Mouse (Mus musculus) embryonic facial prominence, embryonic 12.5 days (tissue): ENCODE data around the gene Nedd8. TPM values are rescaled to one million over a fixed set of nuclear protein-coding genes. Genes with fewer than 3 reads are reported as not detected.

ENCODE experiments used
- ATAC-seq: fragments of 200-750 bp; cut with Nextera tagmentation; 2 replicates; pipeline ENCODE4 v1.8.0; 2017; ENCODE audit not compliant: insufficient number of reproducible peaks, insufficient read depth, low FRiP score, low TSS enrichment
- H3K27ac ChIP-seq: fragments of 300-500 bp; sonication (generic); 2 replicates; pipeline ENCODE4 v1.5.1; 2016; ENCODE audit warnings: mild to moderate bottlenecking
- H3K27me3 ChIP-seq: fragments of 300-500 bp; sonication (generic); 2 replicates; pipeline ENCODE4 v1.6.1; 2016; ENCODE audit warnings: mild to moderate bottlenecking, moderate library complexity
- H3K36me3 ChIP-seq: fragments of 300-500 bp; sonication (generic); 2 replicates; pipeline ENCODE4 v1.6.1; 2016; ENCODE audit warnings: mild to moderate bottlenecking
- H3K4me1 ChIP-seq: fragments of 300-500 bp; sonication (generic); 2 replicates; pipeline ENCODE4 v1.6.1; 2016
- H3K4me2 ChIP-seq: fragments of 300-500 bp; sonication (generic); replicated peaks from 2 replicates; pipeline ENCODE4 v1.6.1; 2016; ENCODE audit warnings: mild to moderate bottlenecking, moderate library complexity
- H3K4me3 ChIP-seq: fragments of 300-500 bp; sonication (generic); 2 replicates; pipeline ENCODE4 v1.5.1; 2016; ENCODE audit warnings: mild to moderate bottlenecking
- H3K9ac ChIP-seq: fragments of 300-500 bp; sonication (generic); 2 replicates; pipeline ENCODE4 v1.6.1; 2016; ENCODE audit warnings: mild to moderate bottlenecking, moderate library complexity
- H3K9me3 ChIP-seq: fragments of 300-500 bp; sonication (generic); 2 replicates; pipeline ENCODE4 v1.6.1; 2016; ENCODE audit warnings: mild to moderate bottlenecking, moderate library complexity
- whole genome bisulfite sequencing: fragments of 180-500 bp; shearing (Covaris S2); methylation state at CpG from one replicate; pipeline ENCODE4 v1.1.7; 2016; 5-methylcytosine and 5-hydroxymethylcytosine counted together
- polyA plus RNA-seq: library from polyadenylated mRNA; unstranded; fragments of >200 nt; fragmentation: Nextera tagmentation; extraction: Ambion mirVana; gene quantifications from 2 replicates; pipeline ENCODE4 v1.2.1, GENCODE M21; 2016

Gene Nedd8
- polyA plus RNA-seq, 1 experiment from 2014 or later, result 585 TPM

DNA sequence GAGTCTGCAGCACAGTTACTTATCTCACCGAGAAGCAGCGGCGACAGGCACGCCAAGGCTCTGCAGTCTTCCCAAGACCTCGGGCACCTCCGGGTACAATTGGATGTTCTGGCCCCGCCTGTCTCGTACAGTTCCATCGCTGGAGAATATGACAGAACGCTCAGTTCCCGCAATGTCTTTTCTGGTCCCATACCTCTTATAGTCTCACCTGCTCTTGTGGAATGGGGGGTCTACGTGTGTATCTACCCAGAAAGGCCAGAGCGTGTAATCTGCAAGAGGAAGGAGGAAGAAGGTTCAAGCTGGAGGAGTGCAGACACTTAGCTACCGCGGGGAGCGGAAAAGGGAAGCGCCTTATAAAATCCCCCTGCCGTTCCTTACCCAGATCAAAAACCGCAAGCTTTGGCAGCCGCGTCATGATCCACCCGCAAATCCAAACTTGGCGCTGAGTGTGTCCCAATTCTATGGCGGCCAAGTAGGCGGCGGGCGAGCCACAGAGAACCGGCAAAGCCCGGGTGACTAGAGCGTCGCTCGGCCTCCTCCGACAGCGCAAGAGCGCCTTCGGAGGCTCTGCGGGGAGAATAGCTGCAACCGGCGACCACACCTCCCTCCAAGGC lies 11.9 kb downstream of the Nedd8 start, which contains the start of gene Mdp1:
Gene Mdp1, minus strand, starts transcription at position 549 of the 614 bp plus-strand sequence.
- H3K4me3 ChIP-seq, result peak within 1 kb of the TSS; percentile 62
- peak; percentile 83 for ATAC-seq
- peak within 1 kb of the TSS; percentile 83 for H3K27ac ChIP-seq
- peaks cover 32% of the 10 kb centered on the region for H3K36me3 ChIP-seq
- peaks cover 5% of the 10 kb centered on the region; the same call in 1 of the 2 replicates for H3K4me1 ChIP-seq
- WGBS, result under 1% methylated on average over 39 of the region's 39 CpGs
- H3K4me2 ChIP-seq, result peak within 1 kb of the TSS; percentile 51
- H3K27me3 ChIP-seq, result no peaks in the 10 kb centered on the region
- H3K9ac ChIP-seq, result peak within 1 kb of the TSS; percentile 71
- H3K9me3 ChIP-seq, result no peaks in the 10 kb centered on the region

DNA sequence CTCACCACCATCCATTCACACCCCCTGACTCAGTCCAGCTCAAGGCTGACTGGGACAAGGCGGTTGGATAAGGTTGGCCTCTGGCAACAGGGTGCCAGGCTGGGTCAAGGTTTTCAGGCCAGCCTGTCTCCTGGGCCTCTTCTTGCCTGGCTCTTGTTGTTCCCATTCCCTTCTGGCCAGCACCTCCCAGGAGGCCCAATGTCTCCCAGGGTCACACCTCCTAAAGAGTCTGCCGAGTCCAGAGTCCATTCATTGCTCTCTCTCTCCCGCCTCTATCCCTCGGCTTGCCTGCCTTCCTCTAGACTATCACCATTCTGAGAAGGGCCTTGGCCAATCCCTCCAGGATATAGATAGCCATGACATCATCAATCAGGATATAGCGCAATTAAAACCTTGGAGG lies 13.9 kb downstream of the Nedd8 start:
- Histone ChIP-seq H3K36me3 (peaks cover 21% of the 10 kb centered on the region), H3K27ac (no peak overlapping the region), H3K9ac (no peak overlapping the region), H3K4me2 (no peak overlapping the region), H3K9me3 (no peaks in the 10 kb centered on the region), H3K4me1 (peaks cover 5% of the 10 kb centered on the region; the same call in 1 of the 2 replicates), H3K27me3 (no peaks in the 10 kb centered on the region), H3K4me3 (no peak overlapping the region)
- no peak for ATAC-seq
- WGBS, result 93% methylated on average over 5 of the region's 5 CpGs

DNA sequence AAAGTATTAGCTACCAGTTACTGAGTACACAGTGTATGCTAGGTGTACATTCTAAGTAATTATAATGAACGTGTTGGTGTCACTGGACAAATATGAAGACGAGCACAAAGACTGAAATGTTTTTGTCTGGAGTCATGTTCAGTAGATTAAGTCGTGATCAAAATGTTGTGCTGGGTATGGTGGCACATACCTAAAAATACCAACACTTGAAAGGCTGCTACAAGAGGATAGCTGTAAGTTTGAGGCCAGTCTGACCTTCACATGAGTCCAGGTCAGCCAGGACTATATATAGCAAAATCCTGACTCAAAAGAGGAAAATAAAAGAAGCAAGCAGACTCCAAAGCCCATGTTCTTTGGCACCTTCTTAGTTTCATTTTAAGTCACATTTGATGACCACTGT lies 15.0 kb downstream of the Nedd8 start:
- Histone ChIP-seq H3K27me3 (no peaks in the 10 kb centered on the region), H3K4me3 (no peak overlapping the region), H3K9ac (no peak overlapping the region), H3K36me3 (peaks cover 16% of the 10 kb centered on the region), H3K9me3 (no peaks in the 10 kb centered on the region), H3K4me1 (peaks cover 5% of the 10 kb centered on the region; the same call in 1 of the 2 replicates), H3K27ac (no peak overlapping the region), H3K4me2 (no peak overlapping the region)
- no peak for ATAC-seq
- 86% methylated on average over 3 of the region's 3 CpGs for WGBS

- H3K4me1 ChIP-seq, result no peaks in the 10 kb centered on the region
- no peak overlapping the region for H3K27ac ChIP-seq
- H3K4me2 ChIP-seq, result no peak overlapping the region
- no peak for ATAC-seq
- no peak overlapping the region for H3K9ac ChIP-seq
- H3K4me3 ChIP-seq, result no peak overlapping the region
- H3K9me3 ChIP-seq, result no peaks in the 10 kb centered on the region
- H3K27me3 ChIP-seq, result no peaks in the 10 kb centered on the region
- H3K36me3 ChIP-seq, result peaks cover 6% of the 10 kb centered on the region; the same call in 1 of the 2 replicates
- 83% methylated on average over 7 of the region's 7 CpGs for WGBS
These were observed 20.4 kb downstream of the Nedd8 start for GRCm38 (mm10) chr14:55651528-55651927.

DNA sequence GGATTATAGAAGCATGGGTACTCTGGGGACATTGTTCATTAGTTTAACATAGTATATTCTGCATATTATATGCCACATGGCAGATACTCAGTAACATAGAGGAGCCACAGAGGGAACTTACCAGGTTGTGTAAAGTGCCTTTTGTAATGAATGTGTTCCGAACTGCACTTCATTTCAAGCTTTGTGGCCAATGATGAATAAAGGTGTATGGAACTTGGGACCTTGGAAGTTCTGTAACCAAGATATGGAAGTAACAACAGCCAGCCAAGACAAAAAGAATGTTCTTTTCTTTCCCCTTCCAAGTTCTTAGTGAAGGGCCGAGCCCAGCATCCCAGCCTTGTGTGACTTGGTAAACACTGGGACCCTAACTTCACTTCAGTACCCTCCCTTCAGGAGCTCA lies 22.0 kb downstream of the Nedd8 start, which contains the start of gene Tssk4:
Gene Tssk4, plus strand, starts transcription at position 301 of the 400 bp plus-strand sequence.
- Histone ChIP-seq H3K27me3 (no peaks in the 10 kb centered on the region), H3K9ac (no peak within 1 kb of the TSS), H3K4me2 (no peak within 1 kb of the TSS), H3K9me3 (no peaks in the 10 kb centered on the region), H3K27ac (no peak within 1 kb of the TSS), H3K4me1 (peaks cover 3% of the 10 kb centered on the region), H3K4me3 (no peak within 1 kb of the TSS), H3K36me3 (peaks cover 11% of the 10 kb centered on the region; the same call in 1 of the 2 replicates)
- ATAC-seq, result no peak
- 93% methylated on average over 2 of the region's 2 CpGs for WGBS

- peak overlapping the region; percentile 26 for H3K27ac ChIP-seq
- H3K4me2 ChIP-seq, result peak overlapping the region; percentile 92
- peaks cover 19% of the 10 kb centered on the region for H3K4me1 ChIP-seq
- peak overlapping the region; percentile 96 for H3K9ac ChIP-seq
- H3K4me3 ChIP-seq, result peak overlapping the region; percentile 95
- no peaks in the 10 kb centered on the region for H3K9me3 ChIP-seq
- no peaks in the 10 kb centered on the region for H3K27me3 ChIP-seq
- no peak for ATAC-seq
- H3K36me3 ChIP-seq, result peaks cover 33% of the 10 kb centered on the region
- WGBS, result 20% methylated on average over 17 of the region's 17 CpGs
These were observed 27.5 kb downstream of the Nedd8 start for GRCm38 (mm10) chr14:55644261-55644888.

DNA sequence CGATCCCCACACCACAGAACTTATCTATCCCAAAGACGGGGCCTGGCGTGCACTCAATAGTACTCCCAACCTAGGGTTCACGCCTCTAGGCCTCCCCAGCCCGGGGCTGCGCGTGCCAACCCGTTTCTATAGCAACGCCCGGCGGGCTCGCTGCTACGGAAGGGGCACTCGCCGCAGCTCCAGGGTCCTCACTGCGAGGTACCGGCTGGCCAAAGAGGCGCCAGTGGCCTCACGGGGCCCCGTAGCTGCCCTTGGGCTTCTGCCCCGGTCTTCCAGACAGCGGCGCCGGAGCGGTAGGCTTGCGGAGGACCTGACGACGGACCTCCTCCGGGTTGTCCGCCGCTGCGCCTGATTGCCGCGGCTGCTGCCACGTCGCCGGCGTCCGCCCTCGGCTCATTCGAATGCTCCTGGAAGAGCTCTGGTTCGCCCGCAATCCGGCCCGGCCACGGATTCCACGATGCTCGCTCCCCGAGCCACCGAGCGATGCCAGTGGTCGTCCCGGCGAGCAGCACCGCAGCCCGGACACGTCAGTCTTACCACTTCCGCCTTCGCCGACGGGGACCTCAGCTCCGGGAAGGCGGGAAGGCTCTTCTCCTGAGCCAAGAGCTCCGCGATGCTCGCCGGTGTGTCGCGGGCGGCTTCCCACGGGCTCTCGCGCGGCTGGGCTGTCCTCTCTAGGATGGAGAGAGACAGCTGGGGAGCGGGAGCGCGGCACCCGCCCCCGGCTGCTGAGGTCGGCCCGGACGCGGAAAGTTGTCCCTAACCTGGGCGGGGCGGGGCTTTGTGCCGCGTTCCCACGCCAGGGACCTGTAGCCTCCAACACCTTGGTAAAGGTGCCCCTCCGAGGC lies 28.6 kb downstream of the Nedd8 start, which contains the start of gene Tm9sf1:
Gene Tm9sf1, minus strand, starts transcription at position 747 of the 848 bp plus-strand sequence.
- H3K36me3 ChIP-seq, result peaks cover 43% of the 10 kb centered on the region

GRCm38 (mm10) chr14:55642679-55643059 lies 29.3 kb downstream of the Nedd8 start:
- Histone ChIP-seq H3K36me3 (peaks cover 49% of the 10 kb centered on the region), H3K27me3 (no peaks in the 10 kb centered on the region), H3K4me3 (peak overlapping the region; percentile 95), H3K27ac (peak overlapping the region; percentile 88), H3K4me1 (peaks cover 19% of the 10 kb centered on the region), H3K9me3 (no peaks in the 10 kb centered on the region), H3K9ac (peak overlapping the region; percentile 96), H3K4me2 (peak overlapping the region; percentile 92)
- ATAC-seq, result no peak
- 20% methylated on average over 8 of the region's 8 CpGs for WGBS

More for the DNA sequence above, 28.6 kb downstream of the Nedd8 start, which contains the start of gene Tm9sf1:
- H3K9ac ChIP-seq, result peak within 1 kb of the TSS; percentile 96
- peaks cover 19% of the 10 kb centered on the region for H3K4me1 ChIP-seq
- no peaks in the 10 kb centered on the region for H3K9me3 ChIP-seq
- peak; percentile 82 for ATAC-seq
- H3K4me2 ChIP-seq, result peak within 1 kb of the TSS; percentile 92
- under 1% methylated on average over 89 of the region's 89 CpGs for WGBS
- H3K4me3 ChIP-seq, result peak within 1 kb of the TSS; percentile 95
- H3K27ac ChIP-seq, result peak within 1 kb of the TSS; percentile 88
- no peaks in the 10 kb centered on the region for H3K27me3 ChIP-seq

- H3K27me3 ChIP-seq, result no peaks in the 10 kb centered on the region
- H3K9ac ChIP-seq, result no peak overlapping the region
- no peak for ATAC-seq
- H3K9me3 ChIP-seq, result no peaks in the 10 kb centered on the region
- no peak overlapping the region for H3K4me3 ChIP-seq
- H3K4me1 ChIP-seq, result peaks cover 20% of the 10 kb centered on the region
- no peak overlapping the region for H3K27ac ChIP-seq
- H3K4me2 ChIP-seq, result no peak overlapping the region
- H3K36me3 ChIP-seq, result peaks cover 53% of the 10 kb centered on the region
- 94% methylated on average over 13 of the region's 13 CpGs for WGBS
These were observed 30.6 kb downstream of the Nedd8 start for GRCm38 (mm10) chr14:55641291-55641690.

GRCm38 (mm10) chr14:55640816-55641215 lies 31.1 kb downstream of the Nedd8 start:
- H3K9me3 ChIP-seq, result no peaks in the 10 kb centered on the region
- peaks cover 53% of the 10 kb centered on the region for H3K36me3 ChIP-seq
- H3K9ac ChIP-seq, result no peak overlapping the region
- no peak overlapping the region for H3K27ac ChIP-seq
- no peak overlapping the region for H3K4me2 ChIP-seq
- 94% methylated on average over 14 of the region's 14 CpGs for WGBS
- ATAC-seq, result no peak
- no peaks in the 10 kb centered on the region for H3K27me3 ChIP-seq
- peaks cover 23% of the 10 kb centered on the region for H3K4me1 ChIP-seq
- no peak overlapping the region for H3K4me3 ChIP-seq

- Histone ChIP-seq H3K27me3 (no peaks in the 10 kb centered on the region), H3K4me1 (peaks cover 20% of the 10 kb centered on the region), H3K9me3 (no peaks in the 10 kb centered on the region), H3K4me2 (no peak within 1 kb of the TSS), H3K4me3 (no peak within 1 kb of the TSS), H3K9ac (no peak within 1 kb of the TSS), H3K36me3 (peaks cover 69% of the 10 kb centered on the region), H3K27ac (no peak within 1 kb of the TSS)
- ATAC-seq, result no peak
- 94% methylated on average over 9 of the region's 9 CpGs for WGBS
These were observed 34.1 kb downstream of the Nedd8 start, which contains the start of gene Gm49378 for GRCm38 (mm10) chr14:55637795-55638194. TSS of gene Gm49378 (minus strand) at chr14:55637895.
